Mouse (Mus musculus) liver, embryonic 14.5 days (tissue): ENCODE results near the gene Gm49322. TPM values are rescaled to one million over a fixed set of nuclear protein-coding genes. Genes with fewer than 3 reads are reported as not detected.
"Not testable (repeated sequence)": the region's sequence is repeated elsewhere in the genome, so short reads cannot be mapped to it uniquely, and the experiment has no call there.

Source experiments
- ATAC-seq: fragments of 200-750 bp; cut with Nextera tagmentation; 2 replicates; pipeline ENCODE4 v1.8.0; 2017; ENCODE audit warnings: moderate number of reproducible peaks, mild to moderate bottlenecking, moderate library complexity; ENCODE audit not compliant: insufficient read depth
- DNase-seq, 3 experiments: peaks; one replicate each; pipeline ENCODE4 v3.0.0-alpha.2; 2012 to 2013; ENCODE audit warnings: low read depth in 3 of 3, low spot score in 3 of 3
- H3K27ac ChIP-seq: fragments of 300-500 bp; sonication (generic); 2 replicates; pipeline ENCODE4 v1.5.1; 2014; ENCODE audit warnings: moderate library complexity, mild to moderate bottlenecking, control low read depth, inconsistent platforms
- H3K27me3 ChIP-seq: fragments of 300-500 bp; sonication (generic); 2 replicates; pipeline ENCODE4 v1.6.1; 2014; ENCODE audit warnings: mild to moderate bottlenecking, low read length, moderate library complexity; ENCODE audit not compliant: control insufficient read depth, insufficient read depth
- H3K36me3 ChIP-seq: fragments of 300-500 bp; sonication (generic); replicated peaks from 2 replicates; pipeline ENCODE4 v1.6.1; 2014; ENCODE audit warnings: low read depth; ENCODE audit not compliant: control insufficient read depth, insufficient read depth
- H3K4me1 ChIP-seq, 2 experiments: fragments of 200-500 bp in 1 of 2; fragments of 300-500 bp in 1 of 2; sonication (generic) in 1 of 2; replicated peaks; 2 replicates each; pipeline ENCODE4 v1.6.1; 2012 to 2014; ENCODE audit warnings: antibody characterized with exemption in 1 of 2, inconsistent platforms in 1 of 2, low read length in 1 of 2; ENCODE audit not compliant: control insufficient read depth in 2 of 2, insufficient read depth in 2 of 2
- H3K4me2 ChIP-seq: fragments of 300-500 bp; sonication (generic); 2 replicates; pipeline ENCODE4 v1.6.1; 2014; ENCODE audit warnings: low read depth, mild to moderate bottlenecking, control low read depth, moderate library complexity
- H3K4me3 ChIP-seq, 2 experiments: fragments of 200-500 bp in 1 of 2; fragments of 300-500 bp in 1 of 2; sonication (generic) in 1 of 2; 2 replicates each; pipeline ENCODE4 v1.5.1; 2012 to 2014; ENCODE audit warnings: low read depth in 2 of 2, low read length in 2 of 2, mild to moderate bottlenecking in 2 of 2, control low read depth in 1 of 2, inconsistent platforms in 1 of 2, moderate library complexity in 1 of 2; ENCODE audit not compliant: insufficient read depth in 1 of 2
- H3K9ac ChIP-seq: fragments of 300-500 bp; sonication (generic); replicated peaks from 2 replicates; pipeline ENCODE4 v1.6.1; 2014; ENCODE audit warnings: mild to moderate bottlenecking, control low read depth, moderate library complexity
- H3K9me3 ChIP-seq: fragments of 300-500 bp; sonication (generic); 2 replicates; pipeline ENCODE4 v1.6.1; 2016; ENCODE audit warnings: low read length, mixed read lengths; ENCODE audit not compliant: control insufficient read depth
- CTCF ChIP-seq: IDR thresholded peaks from 2 replicates; pipeline ENCODE4 v1.5.1; 2016; ENCODE audit warnings: antibody characterized with exemption, low read depth, control low read depth
- EP300 ChIP-seq: IDR thresholded peaks from 2 replicates; pipeline ENCODE4 v1.6.1; 2016; ENCODE audit warnings: antibody characterized with exemption, low read depth
- WGBS: fragments of 180-500 bp; shearing (Covaris S2); extraction: QIAGEN DNeasy Blood & Tissue Kit; methylation state at CpG from one replicate; pipeline ENCODE4 v1.1.7; 2014; ENCODE audit not compliant: insufficient replicate concordance; 5-methylcytosine and 5-hydroxymethylcytosine counted together
- polyA plus RNA-seq, 2 experiments: library from polyadenylated mRNA; depleted of rRNA in 1 of 2; stranded (reverse) in 1 of 2; unstranded in 1 of 2; fragments of >200 nt; fragmentation: Nextera tagmentation in 1 of 2; extraction: Ambion mirVana in 1 of 2; gene quantifications; 2 replicates each; pipeline versions ENCODE4 v1.2.1 to v1.2.3; 2012 to 2014

Gene Gm49322
- 1.2 and 1.3 TPM in 2 replicates for polyA plus RNA-seq (2012; rRNA removed)
- 0.19 and 0.28 TPM in 2 replicates for polyA plus RNA-seq (2014; fragmentation: Nextera tagmentation; extraction: Ambion mirVana)

DNA sequence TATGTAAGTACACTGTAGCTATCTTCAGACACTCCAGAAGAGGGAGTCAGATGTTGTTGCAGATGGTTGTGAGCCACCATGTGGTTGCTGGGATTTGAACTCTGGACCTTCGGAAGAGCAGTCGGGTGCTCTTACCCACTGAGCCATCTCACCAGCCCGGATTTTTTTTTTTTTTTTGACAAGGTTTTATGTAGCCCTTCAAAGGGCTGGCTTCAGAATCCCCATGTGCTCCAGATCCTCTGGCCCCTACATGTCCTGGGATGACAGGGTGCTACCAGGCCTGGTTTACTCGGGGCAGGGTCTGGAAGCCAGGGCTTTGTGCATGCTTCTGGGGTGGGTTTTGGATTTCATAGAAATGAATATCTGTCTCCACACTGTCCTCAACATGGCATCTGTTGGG, at the start of gene Gm49322:
Gene Gm49322 (plus strand): TSS at position 301 of the 400 bp plus-strand sequence.
- not testable (repeated sequence) for H3K27me3 ChIP-seq, DNase-seq, H3K9me3 ChIP-seq, ATAC-seq
- peak within 1 kb of the TSS; percentile 97 for H3K27ac ChIP-seq
- peak within 1 kb of the TSS; percentile 81; the same call in 1 of the 2 replicates for H3K9ac ChIP-seq
- WGBS: 90% methylated on average over 4 of the region's 4 CpGs
- H3K4me2 ChIP-seq: peak within 1 kb of the TSS; percentile 100
- peak within 1 kb of the TSS in 1 of 2 experiments; percentile 63; a peak in 1 of 4 replicates for H3K4me3 ChIP-seq
- H3K36me3 ChIP-seq: peaks cover 39% of the 10 kb centered on the region
- H3K4me1 ChIP-seq: peaks cover 33 to 37% of the 10 kb centered on the region in 2 experiments

GRCm38 (mm10) chr10:80557346-80557965, 48.4 kb upstream of the Gm49322 start:
- WGBS: 35% methylated on average over 5 of the region's 5 CpGs
- Histone ChIP-seq H3K4me1 (peaks cover 28 to 51% of the 10 kb centered on the region in 2 experiments), H3K36me3 (no peaks in the 10 kb centered on the region; the same call in 1 of the 2 replicates), H3K27me3 (no peaks in the 10 kb centered on the region), H3K27ac (no peak overlapping the region), H3K9ac (no peak overlapping the region; the same call in 1 of the 2 replicates), H3K9me3 (no peaks in the 10 kb centered on the region), H3K4me2 (no peak overlapping the region), H3K4me3 (no peak overlapping the region)
- no peak for DNase-seq
- ATAC-seq: no peak
- TF ChIP-seq CTCF (peak; percentile 97), EP300 (no peak)

DNA sequence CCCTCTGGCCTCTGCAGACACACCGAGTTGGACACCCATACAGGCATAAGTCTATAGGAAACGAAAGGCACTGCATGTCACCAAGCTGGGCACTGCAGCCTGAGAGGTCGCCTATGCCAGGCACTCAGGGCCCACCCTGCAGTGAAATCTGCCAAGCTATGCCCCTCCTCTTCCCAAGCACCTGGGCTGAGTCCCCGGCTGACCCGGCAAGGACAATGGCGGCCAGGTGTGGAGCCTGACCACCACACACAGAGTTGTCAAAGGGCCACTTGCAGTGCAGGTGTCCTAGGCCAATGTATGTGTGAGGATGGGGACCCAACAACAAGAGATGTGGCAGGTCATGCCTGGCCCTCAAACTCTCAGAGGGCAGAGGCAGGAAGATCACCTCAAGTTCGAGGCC, 46.4 kb upstream of the Gm49322 start:
- 82% methylated on average over 7 of the region's 7 CpGs for WGBS
- TF ChIP-seq CTCF (no peak), EP300 (no peak)
- peak overlapping the region; percentile 14; the same call in 1 of the 2 replicates for H3K9ac ChIP-seq
- ATAC-seq (no peak), DNase-seq (no peak)
- H3K4me3 ChIP-seq: peak overlapping the region; percentile 2 to 24; a peak in 2 of 4 replicates
- peaks cover 9 to 33% of the 10 kb centered on the region in 2 experiments for H3K4me1 ChIP-seq
- no peaks in the 10 kb centered on the region for H3K36me3 ChIP-seq
- H3K27ac ChIP-seq: no peak overlapping the region
- H3K9me3 ChIP-seq: no peaks in the 10 kb centered on the region
- H3K27me3 ChIP-seq: no peaks in the 10 kb centered on the region
- H3K4me2 ChIP-seq: peak overlapping the region; percentile 85

DNA sequence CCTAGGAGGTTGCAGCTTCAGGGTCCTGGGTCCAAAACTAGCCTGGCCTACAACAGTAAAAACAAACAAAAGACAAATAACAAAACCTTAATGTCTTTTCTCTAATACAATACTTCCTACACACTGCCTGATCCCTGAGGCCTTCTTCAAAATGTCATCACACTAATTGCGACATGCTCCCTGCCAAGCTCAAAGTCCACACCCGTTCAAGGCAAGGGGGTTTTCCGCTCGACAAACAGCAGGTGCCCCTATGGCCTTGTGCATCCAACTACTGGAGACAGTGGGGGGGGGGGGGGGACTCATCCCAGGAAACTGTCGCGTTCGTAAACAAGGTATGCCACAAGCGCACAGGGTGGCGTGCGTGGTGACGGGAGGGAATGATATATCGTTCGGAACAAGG, 45.2 kb upstream of the Gm49322 start:
- peak overlapping the region; percentile 92 for H3K9ac ChIP-seq
- ATAC-seq (no peak), DNase-seq (no peak)
- no peaks in the 10 kb centered on the region for H3K9me3 ChIP-seq
- under 1% methylated on average over 13 of the region's 13 CpGs for WGBS
- H3K27ac ChIP-seq: peak overlapping the region; percentile 78
- H3K36me3 ChIP-seq: peaks cover 3% of the 10 kb centered on the region
- peak overlapping the region; percentile 85 for H3K4me2 ChIP-seq
- H3K27me3 ChIP-seq: no peaks in the 10 kb centered on the region
- no peak for TF ChIP-seq EP300
- TF ChIP-seq CTCF: no peak
- peaks cover 5 to 26% of the 10 kb centered on the region in 2 experiments for H3K4me1 ChIP-seq
- peak overlapping the region; percentile 81 to 100 for H3K4me3 ChIP-seq

GRCm38 (mm10) chr10:80561116-80561944, 44.5 kb upstream of the Gm49322 start, which contains the start of gene Rexo1:
Rexo1 (minus strand) TSS chr10:80561560.
- Histone ChIP-seq H3K36me3 (peaks cover 5% of the 10 kb centered on the region), H3K27me3 (no peaks in the 10 kb centered on the region), H3K4me3 (peak within 1 kb of the TSS; percentile 81 to 100), H3K9me3 (no peaks in the 10 kb centered on the region), H3K9ac (peak within 1 kb of the TSS; percentile 92), H3K4me1 (peaks cover 5 to 26% of the 10 kb centered on the region in 2 experiments), H3K27ac (peak within 1 kb of the TSS; percentile 78), H3K4me2 (peak within 1 kb of the TSS; percentile 85)
- TF ChIP-seq EP300: peak; percentile 59
- peak; percentile 94 for TF ChIP-seq CTCF
- under 1% methylated on average over 72 of the region's 72 CpGs for WGBS
- DNase-seq (peak; percentile 89 to 92 (median 90)), ATAC-seq (peak; percentile 84)
